Mouse (Mus musculus) MEL (cell line): ENCODE data around the gene 4933402D24Rik.

Source experiments
- CHD1 ChIP-seq: IDR thresholded peaks from 2 replicates; pipeline ENCODE4 v1.6.1; 2012; ENCODE audit warnings: low read depth, mild to moderate bottlenecking, inconsistent platforms, low read length, improper control_type of control experiment
- CHD2 ChIP-seq: IDR thresholded peaks from 2 replicates; pipeline ENCODE4 v1.6.1; 2011; ENCODE audit warnings: low read length, improper control_type of control experiment
- CTCF ChIP-seq, 3 experiments: IDR thresholded peaks in 2 of 3; conservative IDR thresholded peaks in 1 of 3; 2 replicates each; pipeline ENCODE4 v1.5.1; 2011 to 2012; ENCODE audit warnings: low read length in 3 of 3, low read depth in 2 of 3, mild to moderate bottlenecking in 2 of 3, improper control_type of control experiment in 1 of 3, inconsistent platforms in 1 of 3, mixed read lengths in 1 of 3, moderate library complexity in 1 of 3; ENCODE audit not compliant: control insufficient read depth in 1 of 3, insufficient read depth in 1 of 3, poor library complexity in 1 of 3, severe bottlenecking in 1 of 3
- ELF1 ChIP-seq: IDR thresholded peaks from 2 replicates; pipeline ENCODE4 v1.6.1; 2014; ENCODE audit warnings: low read depth, mild to moderate bottlenecking, inconsistent platforms, low read length, improper control_type of control experiment, moderate library complexity
- EP300 ChIP-seq, 2 experiments: IDR thresholded peaks; 2 replicates each; pipeline ENCODE4 v1.6.1; 2011; ENCODE audit warnings: improper control_type of control experiment in 2 of 2, low read length in 2 of 2, low read depth in 1 of 2, mild to moderate bottlenecking in 1 of 2
- GATA1 ChIP-seq: IDR thresholded peaks from 2 replicates; pipeline ENCODE4 v1.6.1; 2011; ENCODE audit warnings: low read depth, low read length, improper control_type of control experiment
- MXI1 ChIP-seq: IDR thresholded peaks from 2 replicates; pipeline ENCODE4 v1.6.1; 2011; ENCODE audit warnings: mild to moderate bottlenecking, low read depth, low read length, improper control_type of control experiment
- MYC ChIP-seq: IDR thresholded peaks from 2 replicates; pipeline ENCODE4 v1.6.1; 2011; ENCODE audit warnings: low read depth, mild to moderate bottlenecking, low read length, improper control_type of control experiment, moderate library complexity
- POLR2A ChIP-seq, 2 experiments: IDR thresholded peaks; 2 replicates each; pipeline ENCODE4 v1.6.1; 2011 to 2012; ENCODE audit warnings: low read length in 2 of 2, mild to moderate bottlenecking in 2 of 2, control low read depth in 1 of 2, improper control_type of control experiment in 1 of 2, low read depth in 1 of 2, moderate library complexity in 1 of 2; ENCODE audit not compliant: control insufficient read depth in 1 of 2, insufficient read depth in 1 of 2, poor library complexity in 1 of 2
- SIN3A ChIP-seq: IDR thresholded peaks from 2 replicates; pipeline ENCODE4 v1.6.1; 2012; ENCODE audit warnings: low read length, improper control_type of control experiment, inconsistent platforms
- TAL1 ChIP-seq: IDR thresholded peaks from 2 replicates; pipeline ENCODE4 v1.6.1; 2012; ENCODE audit warnings: mild to moderate bottlenecking, inconsistent platforms, low read length, moderate library complexity, mixed read lengths
- ZKSCAN1 ChIP-seq: IDR thresholded peaks from 2 replicates; pipeline ENCODE4 v1.6.1; 2012; ENCODE audit warnings: low read depth, mild to moderate bottlenecking, inconsistent platforms, low read length, improper control_type of control experiment, moderate library complexity
- ZMIZ1 ChIP-seq: IDR thresholded peaks from 2 replicates; pipeline ENCODE4 v1.6.1; 2012; ENCODE audit warnings: low read depth, mild to moderate bottlenecking, inconsistent platforms, low read length, improper control_type of control experiment, moderate library complexity

DNA sequence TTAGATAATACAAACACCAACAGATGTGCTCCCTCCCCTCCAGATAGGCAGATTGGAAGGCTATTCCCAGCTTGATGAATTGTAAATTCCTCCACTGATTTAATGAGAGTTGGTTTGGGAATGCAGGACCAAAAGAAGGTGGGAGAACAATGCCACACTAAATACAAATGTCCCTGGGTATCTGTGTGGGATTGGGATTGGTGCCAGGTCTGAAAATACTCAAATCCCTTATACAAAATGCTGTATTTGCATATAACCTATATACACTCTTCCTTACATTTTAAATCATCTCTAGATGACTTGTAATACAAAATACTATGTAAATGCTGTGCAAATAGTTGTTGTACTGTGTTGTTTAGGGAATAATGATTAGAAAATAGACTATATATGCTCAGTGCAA lies 36.0 kb upstream of the 4933402D24Rik start:
- TF ChIP-seq POLR2A (IDR thresholded peaks at IDR 0.05; ENCODE audit: control insufficient read depth in 1 of 2, insufficient read depth in 1 of 2, low read depth in 1 of 2, low read length in 2 of 2, poor library complexity in 1 of 2) (no peak), SIN3A (no peak), CTCF (IDR thresholded peaks at IDR 0.05 in 2 of 3, conservative IDR thresholded peaks at IDR 0.05 in 1 of 3; ENCODE audit: control insufficient read depth in 1 of 3, insufficient read depth in 1 of 3, low read depth in 2 of 3, low read length in 3 of 3, poor library complexity in 1 of 3, severe bottlenecking in 1 of 3) (no peak), CHD1 (no peak), GATA1 (no peak), TAL1 (no peak), CHD2 (no peak), ELF1 (no peak), MYC (no peak), ZMIZ1 (no peak), EP300 (IDR thresholded peaks at IDR 0.05; ENCODE audit: low read depth in 1 of 2, low read length in 2 of 2) (no peak), ZKSCAN1 (no peak), MXI1 (no peak)
